Mouse (Mus musculus): ENCODE measurements around the gene Card9.

- TF ChIP-seq CTCF (IDR thresholded peaks at IDR 0.05), result no peak
- no peak for TF ChIP-seq EP300 (IDR thresholded peaks at IDR 0.05)
Measured at GRCm38 (mm10) chr2:26317991-26318672, 42.6 kb downstream of the Card9 start.

All from lung, postnatal 0 days (tissue).